Mouse (Mus musculus) kidney, embryonic 14.5 days (tissue): ENCODE measurements at regions not wholly inside any gene's neighbourhood (a gene's known extent, or its start where the extent isn't known, plus 50 kb on each side); places are given as distances from the start of the nearest gene placed in this dataset.

Experiments used
- ATAC-seq: fragments of 200-750 bp; cut with Nextera tagmentation; 2 replicates; pipeline ENCODE4 v1.8.0; 2017; ENCODE audit warnings: moderate number of reproducible peaks, mild to moderate bottlenecking, moderate TSS enrichment, moderate library complexity; ENCODE audit not compliant: low FRiP score, low TSS enrichment
- H3K27ac ChIP-seq: fragments of 300-500 bp; sonication (generic); 2 replicates; pipeline ENCODE4 v1.5.1; 2014; ENCODE audit warnings: low read depth, mild to moderate bottlenecking, low read length, moderate library complexity, mixed read lengths
- H3K27me3 ChIP-seq: fragments of 300-500 bp; sonication (generic); 2 replicates; pipeline ENCODE4 v1.6.1; 2014; ENCODE audit warnings: mild to moderate bottlenecking, low read length; ENCODE audit not compliant: control insufficient read depth, insufficient read depth
- H3K36me3 ChIP-seq: fragments of 300-500 bp; sonication (generic); 2 replicates; pipeline ENCODE4 v1.6.1; 2014; ENCODE audit warnings: low read length, mixed read lengths; ENCODE audit not compliant: control insufficient read depth, insufficient read depth
- H3K4me1 ChIP-seq: fragments of 300-500 bp; sonication (generic); 2 replicates; pipeline ENCODE4 v1.6.1; 2014; ENCODE audit warnings: low read length, mixed read lengths; ENCODE audit not compliant: control insufficient read depth, insufficient read depth
- H3K4me2 ChIP-seq: fragments of 300-500 bp; sonication (generic); replicated peaks from 2 replicates; pipeline ENCODE4 v1.6.1; 2014; ENCODE audit warnings: low read depth, mild to moderate bottlenecking, low read length
- H3K4me3 ChIP-seq: fragments of 300-500 bp; sonication (generic); 2 replicates; pipeline ENCODE4 v1.5.1; 2014; ENCODE audit warnings: mild to moderate bottlenecking, low read length
- H3K9ac ChIP-seq: fragments of 300-500 bp; sonication (generic); 2 replicates; pipeline ENCODE4 v1.6.1; 2014; ENCODE audit warnings: low read depth, mild to moderate bottlenecking, low read length, moderate library complexity
- H3K9me3 ChIP-seq: fragments of 300-500 bp; sonication (generic); 2 replicates; pipeline ENCODE4 v1.6.1; 2016; ENCODE audit warnings: low read length; ENCODE audit not compliant: control insufficient read depth
- WGBS: fragments of 180-500 bp; shearing (Covaris S2); extraction: QIAGEN DNeasy Blood & Tissue Kit; methylation state at CpG from one replicate; pipeline ENCODE4 v1.1.7; 2014; 5-methylcytosine and 5-hydroxymethylcytosine counted together

DNA sequence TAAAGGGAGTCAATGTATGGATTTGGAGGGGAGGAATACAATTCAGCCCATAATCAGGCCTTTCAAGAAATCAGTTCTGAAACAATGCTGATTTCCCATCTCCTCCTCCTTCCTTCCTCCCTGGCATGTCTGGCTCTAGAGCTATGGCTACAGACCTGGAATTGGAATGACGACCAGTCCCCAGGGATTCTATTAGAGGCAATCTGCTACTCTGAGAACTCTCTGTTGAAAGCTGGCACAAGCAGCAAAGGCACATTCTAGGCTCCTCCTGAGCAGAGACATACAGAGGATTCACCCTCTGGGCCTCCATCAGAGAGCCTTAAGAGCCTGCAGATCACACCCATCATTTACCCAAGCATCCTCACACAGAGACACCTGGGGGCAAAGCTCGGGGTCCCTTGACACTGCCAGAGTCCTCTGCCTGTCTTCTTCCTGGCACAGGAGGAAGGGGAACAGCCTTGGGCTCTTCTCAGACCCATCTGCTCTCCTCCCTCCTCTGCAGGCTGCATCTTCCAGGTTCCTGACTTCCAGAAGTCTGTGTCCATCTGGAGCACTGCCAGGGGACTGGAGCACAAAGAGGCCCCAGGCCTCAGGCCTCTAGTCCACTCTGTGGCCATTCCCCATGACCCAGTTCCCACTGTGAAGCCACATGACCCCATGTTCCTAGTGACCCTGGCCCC, 176.2 kb downstream of the Rybp start:
- WGBS, result 71% methylated on average over 2 of the region's 2 CpGs
- no peaks in the 10 kb centered on the region for H3K9me3 ChIP-seq
- H3K9ac ChIP-seq, result no peak overlapping the region
- H3K27me3 ChIP-seq, result peaks cover 3% of the 10 kb centered on the region; the same call in 1 of the 2 replicates
- H3K36me3 ChIP-seq, result no peaks in the 10 kb centered on the region
- H3K4me3 ChIP-seq, result no peak overlapping the region
- ATAC-seq, result no peak
- peaks cover 32% of the 10 kb centered on the region for H3K4me1 ChIP-seq
- no peak overlapping the region for H3K4me2 ChIP-seq
- no peak overlapping the region for H3K27ac ChIP-seq

- no peak overlapping the region for H3K9ac ChIP-seq
- no peaks in the 10 kb centered on the region for H3K36me3 ChIP-seq
- H3K27me3 ChIP-seq, result peaks cover 3% of the 10 kb centered on the region; the same call in 1 of the 2 replicates
- 27% methylated on average over 7 of the region's 7 CpGs for WGBS
- no peak overlapping the region for H3K27ac ChIP-seq
- no peak overlapping the region for H3K4me2 ChIP-seq
- no peak overlapping the region for H3K4me3 ChIP-seq
- no peaks in the 10 kb centered on the region for H3K9me3 ChIP-seq
- peaks cover 32% of the 10 kb centered on the region for H3K4me1 ChIP-seq
- peak; percentile 19; the same call in 1 of the 2 replicates for ATAC-seq
Measured at GRCm38 (mm10) chr6:100109979-100110378, 177.3 kb downstream of the Rybp start.

DNA sequence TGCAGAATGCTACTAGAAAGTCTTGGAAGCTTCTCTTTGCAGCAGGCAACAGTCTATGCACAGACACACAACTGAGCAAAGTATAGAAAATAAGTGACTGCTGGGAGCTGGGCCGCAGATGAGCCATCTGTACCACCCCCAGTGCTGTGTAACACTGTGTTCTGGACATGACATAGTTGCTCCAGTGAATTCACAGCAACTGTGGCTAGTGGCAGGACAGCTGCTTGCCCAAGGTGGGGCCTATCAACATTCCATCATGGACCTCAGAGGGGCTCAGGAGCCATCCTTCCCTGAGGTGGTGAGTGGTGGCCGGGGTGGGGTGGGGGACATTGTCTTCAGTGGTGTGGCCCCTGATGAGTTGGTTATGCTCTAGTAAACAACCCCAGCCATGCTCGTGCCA, 177.9 kb downstream of the Rybp start:
- Histone ChIP-seq H3K4me2 (no peak overlapping the region), H3K9me3 (no peaks in the 10 kb centered on the region), H3K9ac (no peak overlapping the region), H3K27me3 (peaks cover 3% of the 10 kb centered on the region; the same call in 1 of the 2 replicates), H3K27ac (no peak overlapping the region), H3K4me3 (no peak overlapping the region), H3K36me3 (no peaks in the 10 kb centered on the region), H3K4me1 (peaks cover 32% of the 10 kb centered on the region)
- WGBS, result 41% methylated on average over 3 of the region's 3 CpGs
- ATAC-seq, result peak; percentile 51; the same call in 1 of the 2 replicates

DNA sequence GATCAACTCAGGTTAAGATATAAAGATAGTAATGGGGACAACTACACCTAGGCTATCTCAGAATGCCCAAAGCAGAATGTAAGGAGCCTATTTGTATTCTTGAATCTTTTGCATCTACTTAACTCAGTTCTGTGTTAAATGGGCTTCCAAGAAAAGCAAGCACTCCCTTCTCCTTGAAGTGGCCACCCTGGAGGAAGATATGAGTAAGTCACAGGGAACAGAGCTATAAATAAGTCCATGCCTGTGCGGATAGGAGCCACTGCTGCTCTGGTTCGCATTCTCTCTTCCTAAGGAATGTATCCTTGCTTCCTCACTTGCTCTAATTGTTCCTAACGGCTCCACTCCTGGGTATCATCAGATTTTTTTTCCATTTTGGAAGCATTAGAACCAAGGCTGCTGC, 179.8 kb downstream of the Rybp start:
- WGBS, result 53% methylated on average over 3 of the region's 3 CpGs
- peaks cover 3% of the 10 kb centered on the region; the same call in 1 of the 2 replicates for H3K27me3 ChIP-seq
- no peak overlapping the region for H3K4me3 ChIP-seq
- no peak overlapping the region for H3K4me2 ChIP-seq
- H3K4me1 ChIP-seq, result peaks cover 20% of the 10 kb centered on the region
- no peaks in the 10 kb centered on the region for H3K36me3 ChIP-seq
- H3K9me3 ChIP-seq, result no peaks in the 10 kb centered on the region
- H3K27ac ChIP-seq, result no peak overlapping the region
- H3K9ac ChIP-seq, result no peak overlapping the region
- ATAC-seq, result no peak

GRCm38 (mm10) chr6:100107066-100107465, 180.2 kb downstream of the Rybp start:
- Histone ChIP-seq H3K36me3 (no peaks in the 10 kb centered on the region), H3K27ac (no peak overlapping the region), H3K4me3 (no peak overlapping the region), H3K9me3 (no peaks in the 10 kb centered on the region), H3K4me1 (peaks cover 20% of the 10 kb centered on the region), H3K27me3 (peaks cover 3% of the 10 kb centered on the region; the same call in 1 of the 2 replicates), H3K9ac (no peak overlapping the region), H3K4me2 (no peak overlapping the region)
- 84% methylated on average over 5 of the region's 5 CpGs for WGBS
- no peak for ATAC-seq

DNA sequence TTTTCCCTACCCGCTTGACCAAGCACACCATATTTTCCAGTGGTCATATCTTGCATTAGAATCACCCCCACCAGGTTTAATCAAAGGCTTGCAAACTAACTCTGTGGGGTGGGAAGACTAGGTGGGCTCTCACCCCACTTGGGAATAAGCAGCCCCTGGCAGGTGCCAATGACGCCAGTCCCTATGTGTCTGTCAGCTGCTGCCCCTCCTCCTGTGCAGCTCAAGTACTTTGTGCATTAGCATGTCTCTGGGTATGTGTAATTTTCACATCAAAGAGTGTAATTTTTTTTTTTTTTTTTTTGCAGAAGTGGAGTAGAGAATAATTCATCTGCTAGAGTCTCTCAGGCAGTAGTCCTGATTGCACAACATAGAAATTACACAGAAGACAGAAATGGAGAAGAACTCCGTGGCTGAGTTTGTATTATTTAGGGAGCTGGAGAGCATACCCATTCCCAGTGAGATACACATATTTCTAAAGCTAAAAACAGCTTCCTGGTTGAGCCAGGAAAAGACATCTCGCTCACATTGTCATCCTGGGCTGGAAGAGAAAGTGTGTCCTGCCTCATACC, 186.6 kb downstream of the Rybp start:
- Histone ChIP-seq H3K4me1 (no peaks in the 10 kb centered on the region), H3K4me3 (no peak overlapping the region), H3K9me3 (no peaks in the 10 kb centered on the region), H3K27ac (no peak overlapping the region), H3K36me3 (no peaks in the 10 kb centered on the region), H3K9ac (no peak overlapping the region), H3K4me2 (no peak overlapping the region), H3K27me3 (no peaks in the 10 kb centered on the region; the same call in none of the 2 replicates)
- ATAC-seq, result no peak
- 82% methylated on average over 4 of the region's 4 CpGs for WGBS

DNA sequence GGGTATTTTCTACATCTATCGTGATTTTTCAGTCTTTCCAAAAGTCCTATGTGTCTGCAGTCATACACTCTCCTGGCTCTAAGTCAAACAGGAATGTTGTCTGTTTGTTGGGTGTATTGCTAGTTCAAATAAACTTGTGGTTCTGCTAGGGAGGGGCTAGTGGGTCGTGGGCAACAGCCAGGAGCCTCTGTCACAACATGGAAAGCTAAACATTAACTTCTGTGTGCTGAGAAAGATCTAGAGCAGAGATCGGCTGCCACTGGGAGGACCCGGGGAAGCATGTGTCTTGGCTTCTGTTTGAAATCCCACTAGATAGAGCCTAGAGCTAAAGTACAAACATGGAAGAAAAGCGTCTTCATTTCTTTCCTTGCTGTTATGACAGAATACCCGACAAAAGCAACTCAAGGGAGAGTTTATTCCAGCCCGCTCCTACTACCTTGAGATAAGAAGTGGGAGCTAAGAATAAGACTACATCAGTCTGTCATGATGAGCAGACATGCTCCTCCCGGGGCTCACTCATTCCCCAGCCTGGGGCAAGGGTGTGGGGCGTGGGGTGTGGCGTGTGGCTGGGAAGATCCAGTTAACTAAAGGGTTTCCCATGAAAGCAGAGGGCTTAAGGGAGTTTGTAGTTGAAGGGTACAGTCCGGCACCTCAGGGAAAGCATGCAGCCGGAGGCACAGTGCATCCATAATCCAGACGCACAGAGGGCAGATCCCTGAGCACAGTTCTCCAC, 190.7 kb downstream of the Rybp start:
- H3K4me3 ChIP-seq, result no peak overlapping the region
- no peak overlapping the region for H3K4me2 ChIP-seq
- no peak overlapping the region for H3K9ac ChIP-seq
- WGBS, result 73% methylated on average over 13 of the region's 13 CpGs
- H3K36me3 ChIP-seq, result no peaks in the 10 kb centered on the region
- H3K27me3 ChIP-seq, result no peaks in the 10 kb centered on the region; the same call in 1 of the 2 replicates
- ATAC-seq, result no peak; the same call in 1 of the 2 replicates
- no peaks in the 10 kb centered on the region for H3K9me3 ChIP-seq
- H3K27ac ChIP-seq, result no peak overlapping the region
- H3K4me1 ChIP-seq, result no peaks in the 10 kb centered on the region

DNA sequence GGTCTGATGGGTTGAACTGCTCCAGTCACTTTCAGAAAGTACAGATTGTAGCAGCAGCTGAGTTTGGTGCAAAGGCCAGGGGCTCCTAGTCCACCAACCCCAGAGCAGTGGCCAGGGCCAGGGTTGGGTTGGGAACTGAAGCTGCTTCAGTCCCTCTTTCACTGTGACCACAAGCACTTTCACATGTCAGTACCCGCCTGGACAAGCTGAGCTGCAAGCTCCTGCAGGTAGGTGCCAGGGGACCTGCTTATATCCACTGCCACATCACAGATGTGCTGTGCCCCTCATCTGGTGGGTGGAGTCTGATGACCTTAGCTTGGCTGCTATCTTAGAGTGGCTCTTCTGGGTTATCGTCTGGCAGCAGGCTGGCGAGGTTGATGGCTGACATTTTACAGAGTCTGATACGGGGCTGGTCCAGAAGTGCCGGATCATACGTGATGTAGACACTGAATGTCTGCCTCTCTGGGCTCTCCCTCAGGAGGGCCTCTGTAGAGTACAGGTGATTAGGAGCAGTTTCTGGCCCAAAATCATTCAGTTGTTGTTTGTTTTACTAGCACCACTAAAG, 192.6 kb downstream of the Rybp start:
- WGBS, result 91% methylated on average over 6 of the region's 6 CpGs
- ATAC-seq, result no peak

More for the DNA sequence above, 192.6 kb downstream of the Rybp start:
- H3K4me1 ChIP-seq, result no peaks in the 10 kb centered on the region
- no peak overlapping the region for H3K4me2 ChIP-seq
- H3K36me3 ChIP-seq, result no peaks in the 10 kb centered on the region
- H3K27me3 ChIP-seq, result no peaks in the 10 kb centered on the region; the same call in 1 of the 2 replicates
- H3K9ac ChIP-seq, result no peak overlapping the region
- no peaks in the 10 kb centered on the region for H3K9me3 ChIP-seq
- H3K4me3 ChIP-seq, result no peak overlapping the region
- H3K27ac ChIP-seq, result no peak overlapping the region
